In genomic region chr1:126123111-126123510, GRCm38 (mm10) we compare ENCODE assay signal across 14 mouse cellular contexts.
"Had no signal": no experiment of that assay in that cellular context is flagged by ENCODE, and none has a peak within 500 bp of the region (broad histone marks: within the 10 kb centered on the region; RNA-seq: fewer than 3 reads in every experiment).

No protein-coding gene starts in this region.

- H3K4me2 ChIP-seq: liver, embryonic 11.5 days; liver, embryonic 15.5 days; lung, embryonic 15.5 days; midbrain, embryonic 13.5 days; neural tube, embryonic 15.5 days had no signal

- H3K9ac ChIP-seq: liver, embryonic 15.5 days; lung, embryonic 15.5 days; midbrain, embryonic 13.5 days; neural tube, embryonic 15.5 days had no signal

- H3K27ac ChIP-seq: liver, embryonic 15.5 days; lung, embryonic 15.5 days; midbrain, embryonic 13.5 days; neural tube, embryonic 15.5 days had no signal

- DNase-seq: kidney, adult 8-10 months; kidney, postnatal 25 days; layer of hippocampus, adult 9-11 months; left cerebral cortex, postnatal 4 days; spleen, adult 18-20 months; thymus, adult 18-20 months; thymus, postnatal 25 days had no signal

- H3K36me3 ChIP-seq: liver, embryonic 15.5 days; lung, embryonic 15.5 days; midbrain, embryonic 13.5 days; neural tube, embryonic 15.5 days had no signal

- H3K9me3 ChIP-seq: liver, embryonic 15.5 days; lung, embryonic 15.5 days; midbrain, embryonic 13.5 days; neural tube, embryonic 15.5 days had no signal

- H3K27me3 ChIP-seq: liver, embryonic 15.5 days; lung, embryonic 15.5 days; midbrain, embryonic 13.5 days; neural tube, embryonic 15.5 days had no signal

- H3K4me3 ChIP-seq: liver, embryonic 15.5 days; lung, embryonic 15.5 days; midbrain, embryonic 13.5 days; myocyte; neural tube, embryonic 15.5 days had no signal

- ATAC-seq: intestine, postnatal 0 days; midbrain, embryonic 13.5 days had no signal

- H3K4me1 ChIP-seq: liver, embryonic 15.5 days; lung, embryonic 15.5 days had no signal
